In genomic region chr8:98829515-98829914, GRCm38 (mm10) we compare ENCODE assay signal across 33 mouse cellular contexts.
DNase-seq lines count a peak whose midpoint lies in the region; ATAC-seq lines count a peak whose summit lies in the region.
"Had no signal": no experiment of that assay in that cellular context is flagged by ENCODE, and none has a peak within 500 bp of the region (broad histone marks: within the 10 kb centered on the region; RNA-seq: fewer than 3 reads in every experiment).

No protein-coding gene starts in this region.

- no peak overlapping the region for H3K27ac ChIP-seq in kidney, embryonic 14.5 days (ENCODE audit: low read depth, low read length)
- H3K27ac ChIP-seq in midbrain, embryonic 14.5 days (replicated peaks; ENCODE audit: low read depth, low read length), result no peak overlapping the region
- H3K27ac ChIP-seq: embryonic facial prominence, embryonic 10.5 days; embryonic facial prominence, embryonic 15.5 days; forebrain, embryonic 12.5 days; heart, embryonic 13.5 days; hindbrain, embryonic 10.5 days; hindbrain, embryonic 15.5 days; kidney, embryonic 15.5 days; layer of hippocampus, adult 2 months; liver, embryonic 14.5 days; lung, embryonic 15.5 days; midbrain, embryonic 10.5 days; stomach, postnatal 0 days had no signal

- no peak overlapping the region for H3K9ac ChIP-seq in kidney, embryonic 14.5 days (ENCODE audit: low read depth, low read length)
- H3K9ac ChIP-seq in midbrain, embryonic 14.5 days (replicated peaks; ENCODE audit: low read length), result no peak overlapping the region
- H3K9ac ChIP-seq: embryonic facial prominence, embryonic 15.5 days; forebrain, embryonic 12.5 days; forebrain, postnatal 0 days; heart, embryonic 13.5 days; hindbrain, embryonic 15.5 days; kidney, embryonic 15.5 days; liver, embryonic 14.5 days; lung, embryonic 15.5 days had no signal

- ATAC-seq in kidney, embryonic 14.5 days (ENCODE audit: low FRiP score, low TSS enrichment), result no peak
- ATAC-seq in midbrain, embryonic 14.5 days (ENCODE audit: low FRiP score, low TSS enrichment), result no peak
- ATAC-seq: forebrain, postnatal 0 days; inflammation-experienced regulatory T-cells, adult 6 months; midbrain, embryonic 16.5 days; Patski had no signal

- intact Hi-C loops in left cerebral cortex, postnatal 14 days (cut with DNase I), result no loop called here

- no peaks in the 10 kb centered on the region for H3K4me1 ChIP-seq in kidney, embryonic 14.5 days (ENCODE audit: control insufficient read depth, insufficient read depth, low read length)
- H3K4me1 ChIP-seq in midbrain, embryonic 14.5 days (ENCODE audit: control insufficient read depth, insufficient read depth, low read length), result no peaks in the 10 kb centered on the region
- H3K4me1 ChIP-seq: embryonic facial prominence, embryonic 10.5 days; embryonic facial prominence, embryonic 15.5 days; forebrain, embryonic 12.5 days; heart, embryonic 13.5 days; hindbrain, embryonic 10.5 days; hindbrain, embryonic 15.5 days; kidney, embryonic 15.5 days; lung, embryonic 15.5 days; midbrain, embryonic 10.5 days had no signal

- no peak overlapping the region for H3K4me2 ChIP-seq in kidney, embryonic 14.5 days (replicated peaks; ENCODE audit: low read depth, low read length)
- H3K4me2 ChIP-seq in midbrain, embryonic 14.5 days (ENCODE audit: low read length), result no peak overlapping the region
- H3K4me2 ChIP-seq: embryonic facial prominence, embryonic 15.5 days; forebrain, embryonic 12.5 days; heart, embryonic 13.5 days; hindbrain, embryonic 15.5 days; kidney, embryonic 15.5 days; lung, embryonic 15.5 days had no signal

- no peaks in the 10 kb centered on the region for H3K9me3 ChIP-seq in kidney, embryonic 14.5 days (ENCODE audit: control insufficient read depth, low read length)
- no peaks in the 10 kb centered on the region for H3K9me3 ChIP-seq in midbrain, embryonic 14.5 days (ENCODE audit: control insufficient read depth, low read length)
- H3K9me3 ChIP-seq: embryonic facial prominence, embryonic 10.5 days; embryonic facial prominence, embryonic 15.5 days; forebrain, embryonic 12.5 days; heart, embryonic 13.5 days; hindbrain, embryonic 10.5 days; hindbrain, embryonic 15.5 days; kidney, embryonic 15.5 days; lung, embryonic 15.5 days; midbrain, embryonic 10.5 days had no signal

- 67% methylated on average over 5 of the region's 5 CpGs for WGBS in kidney, embryonic 14.5 days
- 71% methylated on average over 5 of the region's 5 CpGs for WGBS in midbrain, embryonic 14.5 days

- H3K36me3 ChIP-seq in kidney, embryonic 14.5 days (ENCODE audit: control insufficient read depth, insufficient read depth, low read length), result no peaks in the 10 kb centered on the region
- no peaks in the 10 kb centered on the region for H3K36me3 ChIP-seq in midbrain, embryonic 14.5 days (ENCODE audit: control insufficient read depth, insufficient read depth, low read length)
- H3K36me3 ChIP-seq: embryonic facial prominence, embryonic 10.5 days; embryonic facial prominence, embryonic 15.5 days; forebrain, embryonic 12.5 days; heart, embryonic 13.5 days; hindbrain, embryonic 10.5 days; hindbrain, embryonic 15.5 days; kidney, embryonic 15.5 days; lung, embryonic 15.5 days; midbrain, embryonic 10.5 days had no signal

- H3K4me3 ChIP-seq in kidney, embryonic 14.5 days (ENCODE audit: low read length), result no peak overlapping the region
- H3K4me3 ChIP-seq in midbrain, embryonic 14.5 days (replicated peaks; ENCODE audit: low read depth, low read length), result no peak overlapping the region
- H3K4me3 ChIP-seq: embryonic facial prominence, embryonic 10.5 days; embryonic facial prominence, embryonic 15.5 days; forebrain, embryonic 12.5 days; heart, embryonic 13.5 days; hindbrain, embryonic 10.5 days; hindbrain, embryonic 15.5 days; kidney, embryonic 15.5 days; layer of hippocampus, adult 2 months; lung, embryonic 15.5 days; midbrain, embryonic 10.5 days had no signal

- H3K27me3 ChIP-seq in kidney, embryonic 14.5 days (ENCODE audit: control insufficient read depth, insufficient read depth, low read length), result no peaks in the 10 kb centered on the region
- H3K27me3 ChIP-seq in midbrain, embryonic 14.5 days (ENCODE audit: control insufficient read depth, insufficient read depth, low read length), result no peaks in the 10 kb centered on the region
- H3K27me3 ChIP-seq: embryonic facial prominence, embryonic 15.5 days; forebrain, embryonic 12.5 days; heart, embryonic 13.5 days; hindbrain, embryonic 15.5 days; kidney, embryonic 15.5 days; lung, embryonic 15.5 days; Patski had no signal

- DNase-seq in frontal cortex, adult 2 months (ENCODE audit: extremely low spot score in 1 of 2, low spot score in 1 of 2), result peak; percentile 41 to 55
- no peak for DNase-seq in frontal cortex, postnatal 25 days (ENCODE audit: low spot score in 2 of 2)
- DNase-seq in right cerebral cortex, adult 18-20 months, result peak; percentile 25
- DNase-seq in right cerebral cortex, postnatal 14 days, result no peak
- DNase-seq in left cerebral cortex, postnatal 14 days (ENCODE audit: low spot score in 2 of 2), result peak; percentile 3 to 10
- peak; percentile 1 to 21 for DNase-seq in right cerebral cortex, postnatal 36 days (ENCODE audit: low spot score in 2 of 2)
- DNase-seq in midbrain, embryonic 14.5 days, result no peak
- DNase-seq: adrenal gland, postnatal 14 days; forebrain, postnatal 0 days; heart, postnatal 10 days; kidney, adult 11 months; kidney, postnatal 36 days; layer of hippocampus, postnatal 36 days; liver; spleen, adult 18-20 months; thymus, adult 2 months; thymus, postnatal 36 days had no signal

Comparison
In these comparisons a context has a peak if more than half of its experiments do, and no peak if none do; other contexts are left out.
1. DNase-seq: peak in frontal cortex, adult 2 months (2 of 2), right cerebral cortex, adult 18-20 months (single experiment), left cerebral cortex, postnatal 14 days (2 of 2) and right cerebral cortex, postnatal 36 days (2 of 2); none in frontal cortex, postnatal 25 days (0 of 2), right cerebral cortex, postnatal 14 days (single experiment) and midbrain, embryonic 14.5 days (single experiment).